Mouse (Mus musculus) heart, adult 2 months (tissue): Measurements from ENCODE around the gene Hnrnpab. TPM values are rescaled to one million over a fixed set of nuclear protein-coding genes. Genes with fewer than 3 reads are reported as not detected.

Source experiments
- DNase-seq, 2 experiments: peaks; one replicate each; pipeline ENCODE4 v3.0.0; 2021
- H3K27ac ChIP-seq: fragments of 200-600 bp; 2 replicates; pipeline ENCODE4 v1.8.1; 2022
- H3K27me3 ChIP-seq: fragments of 200-500 bp; 2 replicates; pipeline ENCODE4 v1.6.1; 2012; ENCODE audit warnings: mild to moderate bottlenecking, low read length, inconsistent platforms, mixed read lengths; ENCODE audit not compliant: control insufficient read depth, insufficient read depth
- H3K36me3 ChIP-seq: fragments of 200-500 bp; 2 replicates; pipeline ENCODE4 v1.6.1; 2012; ENCODE audit warnings: low read length, inconsistent platforms; ENCODE audit not compliant: control insufficient read depth, insufficient read depth
- H3K4me1 ChIP-seq: fragments of 200-500 bp; 2 replicates; pipeline ENCODE4 v1.6.1; 2011; ENCODE audit warnings: low read length; ENCODE audit not compliant: control insufficient read depth, insufficient read depth
- H3K4me3 ChIP-seq: fragments of 200-600 bp; 2 replicates; pipeline ENCODE4 v1.8.1; 2022
- H3K79me2 ChIP-seq: fragments of 200-500 bp; replicated peaks from 2 replicates; pipeline ENCODE4 v1.6.1; 2012; ENCODE audit warnings: mild to moderate bottlenecking, inconsistent platforms, low read length, moderate library complexity, mixed read lengths; ENCODE audit not compliant: control insufficient read depth, insufficient read depth
- H3K9ac ChIP-seq: fragments of 200-500 bp; 2 replicates; pipeline ENCODE4 v1.6.1; 2012; ENCODE audit warnings: low read depth, mild to moderate bottlenecking, control low read depth, inconsistent platforms, low read length, mixed read lengths
- CTCF ChIP-seq: fragments of 200-600 bp; IDR thresholded peaks from 2 replicates; pipeline ENCODE4 v1.8.1; 2022; ENCODE audit warnings: antibody characterized with exemption, mild to moderate bottlenecking, moderate library complexity
- EP300 ChIP-seq: fragments of 200-500 bp; IDR thresholded peaks from 2 replicates; pipeline ENCODE4 v1.6.1; 2011; ENCODE audit warnings: low read depth, low read length, control low read depth; ENCODE audit not compliant: insufficient read depth
- POLR2A ChIP-seq: fragments of 200-500 bp; IDR thresholded peaks from 2 replicates; pipeline ENCODE4 v1.6.1; 2011; ENCODE audit warnings: mild to moderate bottlenecking, low read depth, low read length, control low read depth; ENCODE audit not compliant: insufficient read depth
- WGBS: fragments of 180-500 bp; shearing (Covaris S2); methylation state at CpG from one replicate; pipeline ENCODE4 v1.1.7; 2018; 5-methylcytosine and 5-hydroxymethylcytosine counted together
- intact Hi-C: fragments of 180-260 bp; cut with DNase I; formaldehyde crosslinking; loops from one replicate; pipeline ENCODE4 v1.15.1; 2025
- polyA plus RNA-seq: library from polyadenylated mRNA; depleted of rRNA; stranded (reverse); fragments of >200 nt; gene quantifications from 2 replicates; pipeline ENCODE4 v1.2.3, GENCODE M21; 2012
- total RNA-seq, 2 experiments: library from RNA; stranded (reverse); gene quantifications; 2 replicates each; pipeline ENCODE4 v1.2.3; 2021

The Hnrnpab gene
- total and polyA plus RNA-seq, 3 experiments = 68.4 to 145 (median 132) TPM

- Histone ChIP-seq H3K79me2 (no peaks in the 10 kb centered on the region; the same call in 1 of the 2 replicates), H3K36me3 (peaks cover 27% of the 10 kb centered on the region), H3K27ac (no peak overlapping the region), H3K4me3 (no peak overlapping the region), H3K9ac (no peak overlapping the region), H3K27me3 (no peaks in the 10 kb centered on the region), H3K4me1 (0 out of 2 replicates have a peak, but pooled peaks cover 1% of the 10 kb centered on the region)
- 89% methylated on average over 1 of the region's 1 CpGs for whole genome bisulfite sequencing
- intact Hi-C loops = no loop called here
- TF ChIP-seq POLR2A (no peak), EP300 (no peak), CTCF (no peak)
- no peak for DNase-seq
Measured at GRCm38 (mm10) chr11:51595459-51596083, 11.1 kb downstream of the Hnrnpab start.

- no peak for DNase-seq
- H3K27ac ChIP-seq = no peak overlapping the region
- TF ChIP-seq CTCF (no peak), POLR2A (no peak), EP300 (no peak)
- H3K27me3 ChIP-seq = no peaks in the 10 kb centered on the region
- intact Hi-C loops = no loop called here
- 0 out of 2 replicates have a peak, but pooled peaks cover 1% of the 10 kb centered on the region for H3K4me1 ChIP-seq
- peaks cover 25% of the 10 kb centered on the region for H3K36me3 ChIP-seq
- no peak overlapping the region for H3K4me3 ChIP-seq
- no peaks in the 10 kb centered on the region; the same call in 1 of the 2 replicates for H3K79me2 ChIP-seq
- no peak overlapping the region for H3K9ac ChIP-seq
- 40% methylated on average over 3 of the region's 3 CpGs for WGBS
Measured at GRCm38 (mm10) chr11:51594715-51595350, 11.8 kb downstream of the Hnrnpab start.

- Histone ChIP-seq H3K79me2 (no peaks in the 10 kb centered on the region; the same call in 1 of the 2 replicates), H3K27me3 (no peaks in the 10 kb centered on the region), H3K27ac (no peak overlapping the region), H3K4me1 (0 out of 2 replicates have a peak, but pooled peaks cover 1% of the 10 kb centered on the region), H3K4me3 (no peak overlapping the region), H3K36me3 (peaks cover 18% of the 10 kb centered on the region), H3K9ac (no peak overlapping the region)
- intact Hi-C loops = no loop called here
- DNase-seq = no peak
- WGBS = 90% methylated on average over 6 of the region's 6 CpGs
- no peak for TF ChIP-seq EP300
Measured at GRCm38 (mm10) chr11:51593849-51594248, 12.8 kb downstream of the Hnrnpab start.

GRCm38 (mm10) chr11:51593368-51593767, 13.3 kb downstream of the Hnrnpab start:
- intact Hi-C loops = no loop called here
- H3K79me2 ChIP-seq = no peaks in the 10 kb centered on the region; the same call in 1 of the 2 replicates
- H3K27me3 ChIP-seq = no peaks in the 10 kb centered on the region
- no peak overlapping the region for H3K9ac ChIP-seq
- no peak for DNase-seq
- TF ChIP-seq CTCF = no peak
- no peak for TF ChIP-seq POLR2A
- TF ChIP-seq EP300 = no peak
- 0 out of 2 replicates have a peak, but pooled peaks cover 1% of the 10 kb centered on the region for H3K4me1 ChIP-seq
- no peak overlapping the region for H3K27ac ChIP-seq
- peaks cover 18% of the 10 kb centered on the region for H3K36me3 ChIP-seq
- WGBS = 88% methylated on average over 4 of the region's 4 CpGs
- no peak overlapping the region for H3K4me3 ChIP-seq

- WGBS = 83% methylated on average over 7 of the region's 7 CpGs
- Histone ChIP-seq H3K4me1 (0 out of 2 replicates have a peak, but pooled peaks cover 1% of the 10 kb centered on the region), H3K27me3 (no peaks in the 10 kb centered on the region), H3K79me2 (no peaks in the 10 kb centered on the region; the same call in 1 of the 2 replicates), H3K36me3 (peaks cover 16% of the 10 kb centered on the region), H3K9ac (no peak overlapping the region), H3K4me3 (no peak overlapping the region), H3K27ac (no peak overlapping the region)
- intact Hi-C loops = no loop called here
- TF ChIP-seq CTCF = no peak
- no peak for TF ChIP-seq EP300
- TF ChIP-seq POLR2A = no peak
- no peak for DNase-seq
Measured at GRCm38 (mm10) chr11:51591915-51592314, 14.7 kb downstream of the Hnrnpab start.

- intact Hi-C loops = no loop called here
- TF ChIP-seq CTCF (no peak), EP300 (no peak), POLR2A (no peak)
- H3K27ac ChIP-seq = no peak overlapping the region
- H3K4me1 ChIP-seq = 0 out of 2 replicates have a peak, but pooled peaks cover 1% of the 10 kb centered on the region
- 25% methylated on average over 7 of the region's 7 CpGs for WGBS
- peaks cover 13% of the 10 kb centered on the region for H3K36me3 ChIP-seq
- H3K9ac ChIP-seq = no peak overlapping the region
- no peaks in the 10 kb centered on the region; the same call in 1 of the 2 replicates for H3K79me2 ChIP-seq
- H3K4me3 ChIP-seq = no peak overlapping the region
- DNase-seq = no peak
- no peaks in the 10 kb centered on the region for H3K27me3 ChIP-seq
Measured at GRCm38 (mm10) chr11:51591168-51591567, 15.5 kb downstream of the Hnrnpab start.
